Mouse (Mus musculus) intestine, postnatal 0 days (tissue): ENCODE measurements around the gene Camkk1. TPM values are rescaled to one million over a fixed set of nuclear protein-coding genes. Genes with fewer than 3 reads are reported as not detected.

ENCODE experiments used
- ATAC-seq: fragments of 200-750 bp; cut with Nextera tagmentation; 2 replicates; pipeline ENCODE4 v1.8.0; 2017; ENCODE audit warnings: mild to moderate bottlenecking, moderate TSS enrichment, moderate library complexity
- H3K27ac ChIP-seq: fragments of 300-500 bp; sonication (generic); 2 replicates; pipeline ENCODE4 v1.5.1; 2014; ENCODE audit warnings: mild to moderate bottlenecking, low read depth, low read length, moderate library complexity
- H3K27me3 ChIP-seq: fragments of 300-500 bp; sonication (generic); replicated peaks from 2 replicates; pipeline ENCODE4 v1.6.1; 2014; ENCODE audit warnings: low read length, mixed read lengths; ENCODE audit not compliant: control insufficient read depth, insufficient read depth
- H3K36me3 ChIP-seq: fragments of 300-500 bp; sonication (generic); 2 replicates; pipeline ENCODE4 v1.6.1; 2014; ENCODE audit warnings: mild to moderate bottlenecking, moderate library complexity; ENCODE audit not compliant: control insufficient read depth, insufficient read depth
- H3K4me1 ChIP-seq: fragments of 300-500 bp; sonication (generic); replicated peaks from 2 replicates; pipeline ENCODE4 v1.6.1; 2014; ENCODE audit warnings: antibody characterized with exemption, low read length, mixed read lengths; ENCODE audit not compliant: control insufficient read depth, insufficient read depth
- H3K4me2 ChIP-seq: fragments of 300-500 bp; sonication (generic); replicated peaks from 2 replicates; pipeline ENCODE4 v1.6.1; 2014; ENCODE audit warnings: low read depth, mild to moderate bottlenecking, moderate library complexity
- H3K4me3 ChIP-seq: fragments of 300-500 bp; sonication (generic); 2 replicates; pipeline ENCODE4 v1.5.1; 2014; ENCODE audit warnings: low read depth, low read length
- H3K9ac ChIP-seq: fragments of 300-500 bp; sonication (generic); 2 replicates; pipeline ENCODE4 v1.6.1; 2014; ENCODE audit warnings: mild to moderate bottlenecking, low read depth, low read length
- H3K9me3 ChIP-seq: fragments of 300-500 bp; sonication (generic); 2 replicates; pipeline ENCODE4 v1.6.1; 2016; ENCODE audit warnings: mixed run types; ENCODE audit not compliant: control insufficient read depth
- CTCF ChIP-seq: sonication (generic); IDR thresholded peaks from 2 replicates; pipeline ENCODE4 v1.5.1; 2016; ENCODE audit warnings: low read depth, mild to moderate bottlenecking, control low read depth, antibody characterized with exemption, moderate library complexity
- WGBS: fragments of 180-500 bp; shearing (Covaris S2); extraction: QIAGEN DNeasy Blood & Tissue Kit; methylation state at CpG from one replicate; pipeline ENCODE4 v1.1.7; 2014; 5-methylcytosine and 5-hydroxymethylcytosine counted together
- polyA plus RNA-seq: library from polyadenylated mRNA; unstranded; fragments of >200 nt; fragmentation: Nextera tagmentation; extraction: Ambion mirVana; gene quantifications from 2 replicates; pipeline ENCODE4 v1.2.1, GENCODE M21; 2015

The Camkk1 gene
- polyA plus RNA-seq, 1 experiment from 2014 or later: 3.5 TPM

DNA sequence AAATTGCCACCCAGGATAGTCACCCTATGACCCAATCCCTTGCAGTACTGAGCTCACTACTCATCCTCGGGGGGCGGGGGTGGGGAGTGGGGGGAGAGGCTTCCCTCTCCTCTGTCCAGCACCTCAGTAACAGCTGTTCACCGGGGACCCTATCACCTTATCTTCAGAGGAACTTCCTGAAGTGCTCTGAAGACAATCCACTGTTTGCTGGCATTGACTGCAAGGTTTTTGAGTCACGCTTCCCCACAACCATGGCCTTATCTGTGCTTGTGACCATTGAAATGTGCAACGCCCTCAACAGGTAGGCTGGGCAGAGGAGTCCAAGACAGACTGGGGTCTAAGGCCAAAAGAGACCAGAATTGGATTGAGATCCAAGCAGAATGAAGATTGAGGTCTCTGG is 31.0 kb upstream of the Camkk1 start:
- no peak overlapping the region for H3K9ac ChIP-seq
- H3K36me3 ChIP-seq: no peaks in the 10 kb centered on the region; the same call in 1 of the 2 replicates
- H3K4me3 ChIP-seq: no peak overlapping the region
- no peak overlapping the region for H3K27ac ChIP-seq
- no peak overlapping the region for H3K4me2 ChIP-seq
- ATAC-seq: no peak
- 0 out of 2 replicates have a peak, but pooled peaks cover 6% of the 10 kb centered on the region for H3K4me1 ChIP-seq
- H3K9me3 ChIP-seq: no peaks in the 10 kb centered on the region
- no peak for TF ChIP-seq CTCF
- 54% methylated on average over 5 of the region's 5 CpGs for WGBS
- no peaks in the 10 kb centered on the region for H3K27me3 ChIP-seq

DNA sequence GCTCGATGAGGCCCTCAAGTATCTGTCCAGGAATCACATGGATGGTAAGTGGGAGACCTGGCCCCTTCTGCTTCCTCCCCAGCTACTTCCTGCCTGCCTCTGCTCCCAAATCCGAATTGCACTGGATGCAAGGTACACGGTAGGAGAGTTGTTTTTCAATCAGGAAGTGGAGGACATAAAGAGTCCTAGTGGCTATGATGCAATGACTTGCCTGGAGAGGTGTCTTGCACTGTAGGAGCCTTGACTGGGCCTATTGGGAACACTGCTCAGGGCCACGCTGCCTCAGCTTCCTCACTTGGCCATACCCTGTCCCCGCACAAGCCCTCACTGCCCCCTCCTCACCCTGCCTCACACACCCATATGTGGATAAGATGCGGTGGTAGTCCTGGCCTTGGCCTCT is 29.8 kb upstream of the Camkk1 start:
- Histone ChIP-seq H3K4me1 (0 out of 2 replicates have a peak, but pooled peaks cover 6% of the 10 kb centered on the region), H3K36me3 (no peaks in the 10 kb centered on the region; the same call in 1 of the 2 replicates), H3K4me2 (no peak overlapping the region), H3K9ac (no peak overlapping the region), H3K4me3 (no peak overlapping the region), H3K9me3 (no peaks in the 10 kb centered on the region), H3K27ac (no peak overlapping the region), H3K27me3 (no peaks in the 10 kb centered on the region)
- peak; percentile 31; the same call in 1 of the 2 replicates for ATAC-seq
- WGBS: 55% methylated on average over 6 of the region's 6 CpGs
- TF ChIP-seq CTCF: no peak

DNA sequence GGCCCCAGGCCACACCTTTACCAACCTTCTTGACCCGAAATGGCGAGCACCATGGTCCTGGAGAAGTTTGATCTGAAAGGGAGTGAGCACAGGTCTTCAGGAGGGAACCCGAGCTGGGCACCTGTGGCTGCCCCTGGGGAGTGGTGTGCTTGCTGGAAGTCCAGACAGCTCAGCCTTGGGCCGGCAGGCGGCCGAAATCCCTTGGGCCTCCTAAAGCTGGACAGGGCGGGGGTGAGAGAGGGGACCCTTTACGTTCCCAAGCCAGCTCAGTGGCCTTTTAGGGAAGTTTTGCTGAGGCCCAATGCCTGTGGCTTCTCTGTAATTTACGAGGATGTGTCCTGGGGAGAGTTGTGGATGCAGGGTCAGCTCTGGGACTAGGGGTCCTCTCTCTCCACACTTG is 28.1 kb upstream of the Camkk1 start:
- H3K27ac ChIP-seq: no peak overlapping the region
- no peak overlapping the region for H3K9ac ChIP-seq
- no peak for ATAC-seq
- 0 out of 2 replicates have a peak, but pooled peaks cover 6% of the 10 kb centered on the region for H3K4me1 ChIP-seq
- 83% methylated on average over 9 of the region's 9 CpGs for WGBS
- H3K36me3 ChIP-seq: no peaks in the 10 kb centered on the region; the same call in 1 of the 2 replicates
- H3K9me3 ChIP-seq: no peaks in the 10 kb centered on the region
- TF ChIP-seq CTCF: no peak
- H3K4me3 ChIP-seq: no peak overlapping the region
- H3K4me2 ChIP-seq: no peak overlapping the region
- H3K27me3 ChIP-seq: no peaks in the 10 kb centered on the region

DNA sequence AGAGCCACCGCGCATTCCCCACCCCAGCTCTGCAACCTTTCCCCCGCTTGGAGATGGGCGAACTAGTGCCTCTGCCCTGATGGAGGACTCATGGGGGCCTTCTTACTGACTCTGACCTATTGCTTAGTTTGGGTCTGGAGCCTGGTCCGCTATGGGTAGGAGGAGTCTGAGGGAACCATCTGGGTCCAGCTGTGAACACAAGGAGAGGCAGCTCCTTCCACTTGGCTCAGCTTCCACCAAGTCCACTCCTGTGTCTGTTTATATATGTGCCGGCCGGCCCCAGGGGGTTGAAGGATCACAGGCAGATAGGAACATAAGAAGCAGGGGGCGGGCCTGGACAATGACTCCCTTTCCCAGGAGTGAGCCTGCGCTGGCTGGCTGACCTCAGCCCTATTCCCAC is 26.8 kb upstream of the Camkk1 start:
- H3K36me3 ChIP-seq: no peaks in the 10 kb centered on the region; the same call in 1 of the 2 replicates
- 55% methylated on average over 9 of the region's 9 CpGs for WGBS
- H3K9me3 ChIP-seq: no peaks in the 10 kb centered on the region
- H3K4me3 ChIP-seq: no peak overlapping the region
- ATAC-seq: no peak
- no peaks in the 10 kb centered on the region for H3K27me3 ChIP-seq
- no peak overlapping the region for H3K27ac ChIP-seq
- H3K4me1 ChIP-seq: 0 out of 2 replicates have a peak, but pooled peaks cover 6% of the 10 kb centered on the region
- no peak for TF ChIP-seq CTCF
- no peak overlapping the region for H3K9ac ChIP-seq
- H3K4me2 ChIP-seq: no peak overlapping the region

DNA sequence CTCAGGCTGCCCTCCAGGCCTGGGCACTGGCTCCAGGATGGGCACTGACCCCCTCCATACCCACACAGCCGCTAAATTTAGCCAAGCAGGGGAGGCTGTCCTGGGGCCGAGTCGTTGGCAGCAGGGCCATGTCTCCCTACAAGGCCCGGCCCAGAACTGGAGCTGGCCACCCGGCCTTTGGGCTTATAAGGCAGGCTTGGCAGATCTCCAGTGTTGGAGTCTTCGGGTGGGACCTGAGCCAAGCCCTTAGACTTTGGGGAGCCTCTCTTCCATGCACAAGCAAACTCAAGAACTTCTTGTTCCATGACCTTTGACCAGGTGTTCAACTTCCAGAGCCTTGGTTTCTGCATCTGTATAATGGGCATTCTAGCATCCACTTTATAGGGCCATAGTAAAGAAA is 22.5 kb upstream of the Camkk1 start:
- H3K4me3 ChIP-seq: no peak overlapping the region

DNA sequence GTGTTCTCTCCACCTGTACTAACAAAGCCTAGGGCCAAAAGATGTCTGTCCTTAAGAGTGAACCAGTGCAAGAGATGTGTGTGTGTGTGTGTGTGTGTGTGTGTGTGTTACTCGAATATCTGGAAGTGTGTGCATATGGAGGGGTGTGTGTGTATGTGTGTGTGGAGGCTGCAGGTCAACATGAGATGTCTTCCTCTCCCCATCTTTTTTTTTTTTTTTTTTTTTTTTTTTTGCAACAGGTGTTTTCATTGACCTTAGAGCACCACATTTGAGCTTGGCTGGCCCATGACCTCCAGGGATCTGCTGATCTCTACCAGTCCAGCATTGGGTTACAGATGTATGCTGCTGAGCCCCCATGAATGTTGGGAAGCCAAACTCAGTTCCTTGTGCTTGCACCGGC is 22.0 kb upstream of the Camkk1 start:
- Histone ChIP-seq H3K9ac (no peak overlapping the region), H3K27me3 (no peaks in the 10 kb centered on the region), H3K27ac (no peak overlapping the region), H3K36me3 (no peaks in the 10 kb centered on the region), H3K4me2 (no peak overlapping the region), H3K4me3 (no peak overlapping the region), H3K9me3 (no peaks in the 10 kb centered on the region), H3K4me1 (no peaks in the 10 kb centered on the region)
- WGBS: 87% methylated on average over 2 of the region's 2 CpGs
- ATAC-seq: no peak
- no peak for TF ChIP-seq CTCF

More for the DNA sequence above, 22.5 kb upstream of the Camkk1 start:
- WGBS: 56% methylated on average over 6 of the region's 6 CpGs
- Histone ChIP-seq H3K27me3 (no peaks in the 10 kb centered on the region), H3K9ac (no peak overlapping the region), H3K27ac (no peak overlapping the region; the same call in 1 of the 2 replicates), H3K36me3 (no peaks in the 10 kb centered on the region), H3K4me2 (no peak overlapping the region), H3K9me3 (no peaks in the 10 kb centered on the region), H3K4me1 (no peaks in the 10 kb centered on the region)
- peak; percentile 32; the same call in 1 of the 2 replicates for ATAC-seq
- TF ChIP-seq CTCF: no peak
